Mouse (Mus musculus) ES-Bruce4 (cell line): ENCODE measurements around the gene Chaf1b. TPM values are rescaled to one million over a fixed set of nuclear protein-coding genes. Genes with fewer than 3 reads are reported as not detected.

Experiments
- H3K27ac ChIP-seq: 2 replicates; pipeline ENCODE4 v1.5.1; 2012; ENCODE audit warnings: low read length, inconsistent platforms; ENCODE audit not compliant: insufficient read depth
- H3K27me3 ChIP-seq: 2 replicates; pipeline ENCODE4 v1.6.1; 2012; ENCODE audit warnings: mild to moderate bottlenecking, low read length, inconsistent platforms; ENCODE audit not compliant: control insufficient read depth, poor library complexity, insufficient read depth, severe bottlenecking
- H3K36me3 ChIP-seq: 2 replicates; pipeline ENCODE4 v1.6.1; 2012; ENCODE audit warnings: inconsistent platforms, mild to moderate bottlenecking, low read length, moderate library complexity; ENCODE audit not compliant: control insufficient read depth, poor library complexity, insufficient read depth, severe bottlenecking
- H3K4me1 ChIP-seq: one replicate; pipeline ENCODE4 v1.8.1; 2011; ENCODE audit warnings: low read length; ENCODE audit not compliant: control insufficient read depth, insufficient read depth
- H3K4me3 ChIP-seq: 2 replicates; pipeline ENCODE4 v1.5.1; 2011; ENCODE audit warnings: low read depth, mild to moderate bottlenecking, low read length
- H3K9ac ChIP-seq: 2 replicates; pipeline ENCODE4 v1.6.1; 2012; ENCODE audit warnings: low read depth, mild to moderate bottlenecking, inconsistent platforms; ENCODE audit not compliant: poor library complexity, severe bottlenecking
- H3K9me3 ChIP-seq: replicated peaks from 2 replicates; pipeline ENCODE4 v1.6.1; 2012; ENCODE audit warnings: mild to moderate bottlenecking, low read length, inconsistent platforms; ENCODE audit not compliant: control insufficient read depth, poor library complexity, insufficient read depth, severe bottlenecking
- CTCF ChIP-seq: IDR thresholded peaks from one replicate; pipeline ENCODE4 v1.8.1; 2011; ENCODE audit warnings: low read depth, low read length
- EP300 ChIP-seq: IDR thresholded peaks from 2 replicates; pipeline ENCODE4 v1.6.1; 2011; ENCODE audit warnings: low read depth, low read length; ENCODE audit not compliant: insufficient read depth
- POLR2A ChIP-seq: IDR thresholded peaks from one replicate; pipeline ENCODE4 v1.8.1; 2011; ENCODE audit warnings: low read length; ENCODE audit not compliant: insufficient read depth
- polyA plus RNA-seq: library from polyadenylated mRNA; stranded (reverse); fragments of >200 nt; gene quantifications from 2 replicates; pipeline ENCODE4 v1.2.4, GENCODE M21; 2011; ENCODE audit warnings: low read depth; ENCODE audit not compliant: missing spikeins, insufficient read depth, insufficient read length

Chaf1b gene
- polyA plus RNA-seq, 1 experiment, result 63.0 TPM

DNA sequence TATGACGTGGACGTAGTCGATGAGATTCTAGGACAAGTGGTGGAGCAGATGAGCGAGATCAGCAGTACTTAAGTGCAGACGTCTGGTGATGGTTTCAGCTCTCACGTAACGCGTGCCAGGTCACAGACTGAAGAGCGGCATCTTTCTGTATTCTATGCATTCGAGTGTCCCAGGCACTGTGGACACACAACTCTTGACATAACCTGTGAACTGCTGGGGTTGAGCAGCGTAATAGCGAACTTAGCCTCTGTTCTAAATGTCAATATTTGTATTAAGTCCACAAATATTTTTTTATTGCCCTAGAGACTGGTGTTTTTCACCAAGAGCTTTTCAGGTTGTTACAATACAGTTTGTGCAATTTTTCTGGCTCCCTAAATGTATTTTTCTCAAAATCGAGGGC, 8.9 kb upstream of the Chaf1b start:
- TF ChIP-seq CTCF, result no peak
- TF ChIP-seq POLR2A, result no peak
- TF ChIP-seq EP300, result no peak
- peaks cover 60% of the 10 kb centered on the region for H3K36me3 ChIP-seq
- no peaks in the 10 kb centered on the region for H3K4me1 ChIP-seq
- H3K4me3 ChIP-seq, result no peak overlapping the region
- no peaks in the 10 kb centered on the region for H3K27me3 ChIP-seq
- H3K9me3 ChIP-seq, result no peaks in the 10 kb centered on the region
- no peak overlapping the region for H3K27ac ChIP-seq
- H3K9ac ChIP-seq, result no peak overlapping the region

DNA sequence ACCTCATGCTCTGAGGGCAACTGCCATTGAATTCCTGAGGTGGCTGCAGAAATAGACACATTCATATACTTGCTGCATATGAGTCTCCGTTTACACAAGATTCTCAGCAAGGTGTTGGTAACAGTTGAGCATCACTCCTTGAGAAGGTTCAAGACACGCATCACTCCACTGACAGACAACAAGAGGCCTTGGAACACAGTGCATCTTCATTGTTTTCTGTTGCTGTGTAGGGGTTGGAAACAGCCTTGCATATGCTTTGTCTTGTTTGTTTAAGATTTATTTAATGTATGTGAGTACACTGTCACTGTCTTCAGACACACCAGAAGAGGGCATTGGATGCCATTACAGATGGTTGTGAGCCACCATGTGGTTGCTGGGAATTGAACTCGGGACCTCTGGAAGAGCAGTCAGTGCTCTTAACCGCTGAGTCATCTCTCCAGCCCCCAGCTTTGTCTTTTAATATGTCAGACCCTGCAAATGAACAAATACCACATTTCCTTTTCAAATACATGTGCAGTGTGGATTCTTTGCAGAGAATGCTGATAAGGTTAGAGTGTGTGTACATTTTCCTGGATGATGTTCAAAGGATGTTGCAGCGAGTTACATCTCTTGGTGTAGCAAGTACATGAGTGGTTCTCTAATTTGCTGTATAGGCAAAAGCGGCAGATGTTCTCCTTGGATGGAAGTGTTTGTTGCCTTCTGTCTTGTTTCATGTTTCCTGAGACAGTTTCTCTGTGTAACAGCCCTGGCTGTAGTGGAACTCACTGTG, 5.9 kb upstream of the Chaf1b start:
- H3K9me3 ChIP-seq, result no peaks in the 10 kb centered on the region
- H3K27me3 ChIP-seq, result no peaks in the 10 kb centered on the region
- TF ChIP-seq POLR2A (no peak), CTCF (no peak)
- H3K4me1 ChIP-seq, result no peaks in the 10 kb centered on the region
- no peak overlapping the region for H3K4me3 ChIP-seq
- no peak overlapping the region for H3K9ac ChIP-seq
- H3K36me3 ChIP-seq, result peaks cover 32% of the 10 kb centered on the region
- H3K27ac ChIP-seq, result peak overlapping the region; percentile 82

DNA sequence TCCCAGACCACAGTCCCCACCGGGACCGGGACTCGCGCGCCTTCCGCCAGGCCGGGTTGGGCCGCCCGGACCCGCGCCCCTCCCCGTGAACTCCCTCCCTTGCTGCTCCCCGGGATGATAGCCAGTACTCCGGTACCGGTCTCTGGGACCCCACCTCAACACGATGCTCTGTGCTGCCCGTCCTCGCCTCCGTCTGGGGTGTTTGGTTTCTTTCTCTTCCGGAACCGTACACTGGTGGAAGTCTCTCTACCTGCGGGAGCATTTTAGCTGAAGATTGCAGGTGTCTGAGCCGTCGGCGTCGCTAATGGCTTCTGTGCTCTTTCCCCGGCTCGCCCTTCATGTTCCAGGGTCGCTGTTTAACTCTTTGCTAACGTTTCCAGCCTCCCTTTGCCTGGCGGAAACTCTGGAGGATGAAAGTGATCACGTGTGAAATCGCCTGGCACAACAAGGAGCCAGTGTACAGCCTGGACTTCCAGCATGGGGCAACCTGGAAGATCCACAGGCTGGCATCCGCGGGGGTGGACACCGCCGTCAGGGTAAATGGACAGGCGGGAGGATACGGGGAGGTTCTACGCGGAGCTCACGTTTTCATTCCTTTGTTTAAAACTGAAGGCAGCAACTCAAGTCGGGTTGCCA, 503 bp downstream of the Chaf1b start:
- TF ChIP-seq POLR2A, result no peak
- peak overlapping the region; percentile 92 for H3K9ac ChIP-seq
- H3K27ac ChIP-seq, result no peak overlapping the region
- H3K9me3 ChIP-seq, result no peaks in the 10 kb centered on the region
- H3K4me3 ChIP-seq, result peak overlapping the region; percentile 97
- no peaks in the 10 kb centered on the region for H3K4me1 ChIP-seq
- H3K36me3 ChIP-seq, result peaks cover 35% of the 10 kb centered on the region
- H3K27me3 ChIP-seq, result no peaks in the 10 kb centered on the region

DNA sequence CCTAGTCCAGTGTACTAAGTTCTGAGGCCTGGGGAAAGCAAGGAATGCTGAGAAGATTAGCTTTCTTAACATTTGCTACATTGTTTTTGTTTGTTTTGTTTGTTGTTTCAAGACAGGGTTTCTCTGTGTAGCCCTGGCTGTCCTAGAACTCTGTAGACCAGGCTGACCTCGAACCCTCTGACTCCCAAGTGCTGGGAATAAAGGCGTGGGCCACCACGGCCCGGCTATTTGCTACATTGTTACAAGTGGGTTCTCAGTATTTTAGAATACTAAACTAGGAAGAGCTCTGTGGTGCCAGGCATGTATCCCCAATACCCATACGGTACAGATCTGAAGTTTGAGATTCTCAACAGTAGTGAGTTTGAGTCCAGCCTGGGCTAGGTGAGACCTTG, 1.0 kb downstream of the Chaf1b start:
- H3K9ac ChIP-seq, result peak overlapping the region; percentile 92
- no peaks in the 10 kb centered on the region for H3K9me3 ChIP-seq
- no peak overlapping the region for H3K27ac ChIP-seq
- H3K36me3 ChIP-seq, result peaks cover 40% of the 10 kb centered on the region
- TF ChIP-seq CTCF (no peak), POLR2A (no peak), EP300 (no peak)
- no peaks in the 10 kb centered on the region for H3K4me1 ChIP-seq
- peak overlapping the region; percentile 97 for H3K4me3 ChIP-seq
- no peaks in the 10 kb centered on the region for H3K27me3 ChIP-seq

DNA sequence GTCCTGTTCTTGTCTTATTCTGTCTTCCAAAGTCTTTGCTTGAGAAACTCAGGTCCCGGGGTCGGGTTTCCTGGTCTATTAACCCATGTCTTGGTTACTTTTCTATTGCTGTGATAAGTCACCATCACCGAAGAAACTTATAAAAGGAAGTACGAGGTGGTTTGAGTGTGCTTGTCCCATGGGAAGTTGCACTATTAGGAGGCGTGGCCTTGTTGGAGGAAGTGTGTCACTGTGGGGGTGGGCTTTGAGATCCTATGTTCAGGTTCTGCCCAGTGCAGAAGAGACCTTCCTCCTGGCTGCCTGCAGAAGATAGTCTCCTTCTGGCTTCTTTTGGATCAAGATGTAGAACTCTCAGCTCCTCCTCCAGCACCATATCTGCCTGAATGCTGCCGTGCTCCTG, 4.8 kb downstream of the Chaf1b start:
- H3K27me3 ChIP-seq, result no peaks in the 10 kb centered on the region
- H3K9me3 ChIP-seq, result no peaks in the 10 kb centered on the region
- no peak for TF ChIP-seq CTCF
- TF ChIP-seq POLR2A, result no peak
- no peak for TF ChIP-seq EP300
- peaks cover 6% of the 10 kb centered on the region for H3K4me1 ChIP-seq
- no peak overlapping the region for H3K9ac ChIP-seq
- peaks cover 68% of the 10 kb centered on the region for H3K36me3 ChIP-seq
- H3K27ac ChIP-seq, result no peak overlapping the region
- H3K4me3 ChIP-seq, result no peak overlapping the region

DNA sequence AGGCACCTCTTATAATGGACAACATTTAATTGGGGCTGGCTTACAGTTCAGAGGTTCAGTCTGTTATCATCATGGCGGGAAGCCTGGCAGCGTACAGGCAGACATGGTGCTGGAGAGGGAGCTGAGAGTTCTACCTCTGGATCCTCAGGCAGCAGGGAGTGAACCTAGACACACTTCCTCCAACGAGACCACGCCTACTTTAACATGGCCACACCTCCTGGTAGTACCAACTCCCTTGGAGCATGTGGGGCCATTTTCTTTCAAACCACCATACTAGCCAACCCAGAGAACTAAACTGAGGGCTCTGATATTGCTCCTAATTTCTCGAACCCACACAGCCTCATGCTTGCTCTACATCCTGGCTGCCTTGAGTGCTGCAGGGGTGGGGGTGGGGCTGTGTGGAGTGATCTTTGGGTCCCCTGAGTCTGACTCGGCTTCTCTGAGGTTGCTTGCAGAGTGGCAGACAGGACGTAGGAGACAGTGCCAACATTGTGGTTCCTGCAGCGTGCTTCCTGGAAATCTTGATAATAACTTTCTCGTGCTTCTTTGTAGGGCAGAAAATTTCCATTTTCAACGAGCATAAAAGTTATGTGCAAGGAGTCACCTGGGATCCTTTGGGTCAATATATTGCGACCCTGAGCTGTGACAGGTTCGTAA, 7.4 kb downstream of the Chaf1b start:
- Histone ChIP-seq H3K36me3 (peaks cover 69% of the 10 kb centered on the region), H3K9me3 (no peaks in the 10 kb centered on the region), H3K4me1 (peaks cover 6% of the 10 kb centered on the region), H3K27me3 (no peaks in the 10 kb centered on the region), H3K9ac (no peak overlapping the region), H3K27ac (no peak overlapping the region), H3K4me3 (no peak overlapping the region)
- TF ChIP-seq EP300, result no peak
- no peak for TF ChIP-seq POLR2A
- no peak for TF ChIP-seq CTCF
